Mouse (Mus musculus): ENCODE data around the gene Naa80. TPM values are rescaled to one million over a fixed set of nuclear protein-coding genes. Genes with fewer than 3 reads are reported as not detected.

Gene Naa80
- polyA plus RNA-seq, 1 experiment = 34.1 TPM

GRCm38 (mm10) chr9:107540420-107540819, 38.3 kb upstream of the Naa80 start:
- no peak for DNase-seq (ENCODE audit: low read depth in 1 of 2, low spot score in 2 of 2)
- Histone ChIP-seq H3K4me1 (ENCODE audit: control insufficient read depth, insufficient read depth, insufficient read length) (peaks cover 20% of the 10 kb centered on the region; the same call in 1 of the 2 replicates), H3K27me3 (ENCODE audit: control insufficient read depth, insufficient read depth, low read length) (no peaks in the 10 kb centered on the region), H3K4me3 (ENCODE audit: extremely low read depth, insufficient read depth, insufficient read length) (no peak overlapping the region), H3K27ac (ENCODE audit: insufficient read depth, low read length) (no peak overlapping the region), H3K36me3 (ENCODE audit: control insufficient read depth, insufficient read depth, low read length) (peaks cover 19% of the 10 kb centered on the region)
- 80% methylated on average over 4 of the region's 4 CpGs for WGBS
- no peak for TF ChIP-seq CTCF (IDR thresholded peaks at IDR 0.05; ENCODE audit: extremely low read depth, insufficient read depth, insufficient read length, insufficient replicate concordance)
- no peak for TF ChIP-seq POLR2A (IDR thresholded peaks at IDR 0.05; ENCODE audit: low read depth, low read length)

- no peaks in the 10 kb centered on the region for H3K27me3 ChIP-seq (ENCODE audit: control insufficient read depth, insufficient read depth, low read length)
- H3K4me3 ChIP-seq (ENCODE audit: extremely low read depth, insufficient read depth, insufficient read length) = no peak overlapping the region
- peaks cover 14% of the 10 kb centered on the region; the same call in 1 of the 2 replicates for H3K4me1 ChIP-seq (ENCODE audit: control insufficient read depth, insufficient read depth, insufficient read length)
- H3K36me3 ChIP-seq (ENCODE audit: control insufficient read depth, insufficient read depth, low read length) = peaks cover 19% of the 10 kb centered on the region
- TF ChIP-seq POLR2A (IDR thresholded peaks at IDR 0.05; ENCODE audit: low read depth, low read length) (no peak), CTCF (IDR thresholded peaks at IDR 0.05; ENCODE audit: extremely low read depth, insufficient read depth, insufficient read length, insufficient replicate concordance) (no peak)
- H3K27ac ChIP-seq (ENCODE audit: insufficient read depth, low read length) = no peak overlapping the region
- no peak for DNase-seq (ENCODE audit: low read depth in 1 of 2, low spot score in 2 of 2)
- whole genome bisulfite sequencing = 70% methylated on average over 10 of the region's 10 CpGs
Observed at GRCm38 (mm10) chr9:107541005-107541404, 37.7 kb upstream of the Naa80 start.

- Histone ChIP-seq H3K4me1 (ENCODE audit: control insufficient read depth, insufficient read depth, insufficient read length) (peaks cover 9% of the 10 kb centered on the region; the same call in 1 of the 2 replicates), H3K27me3 (ENCODE audit: control insufficient read depth, insufficient read depth, low read length) (no peaks in the 10 kb centered on the region), H3K36me3 (ENCODE audit: control insufficient read depth, insufficient read depth, low read length) (peaks cover 18% of the 10 kb centered on the region), H3K4me3 (ENCODE audit: extremely low read depth, insufficient read depth, insufficient read length) (peak within 1 kb of the TSS; percentile 80), H3K27ac (ENCODE audit: insufficient read depth, low read length) (peak within 1 kb of the TSS; percentile 81)
- DNase-seq (ENCODE audit: low read depth in 1 of 2, low spot score in 2 of 2) = peak; percentile 83 to 93
- TF ChIP-seq POLR2A (IDR thresholded peaks at IDR 0.05; ENCODE audit: low read depth, low read length) (peak; percentile 23; the same call in 1 of the 2 replicates), CTCF (IDR thresholded peaks at IDR 0.05; ENCODE audit: extremely low read depth, insufficient read depth, insufficient read length, insufficient replicate concordance) (no peak)
- WGBS = under 1% methylated on average over 46 of the region's 46 CpGs
Observed at GRCm38 (mm10) chr9:107541474-107542351, 37.0 kb upstream of the Naa80 start, which contains the start of the genes Cyb561d2 and Nprl2. Gene Cyb561d2, minus strand, starts transcription at chr9:107542193. Gene Nprl2, plus strand, starts transcription at chr9:107542226.

- TF ChIP-seq POLR2A (IDR thresholded peaks at IDR 0.05; ENCODE audit: low read depth, low read length) (no peak), CTCF (IDR thresholded peaks at IDR 0.05; ENCODE audit: extremely low read depth, insufficient read depth, insufficient read length, insufficient replicate concordance) (no peak)
- no peaks in the 10 kb centered on the region for H3K27me3 ChIP-seq (ENCODE audit: control insufficient read depth, insufficient read depth, low read length)
- H3K4me1 ChIP-seq (ENCODE audit: control insufficient read depth, insufficient read depth, insufficient read length) = peaks cover 15% of the 10 kb centered on the region; the same call in 1 of the 2 replicates
- DNase-seq (ENCODE audit: low read depth in 1 of 2, low spot score in 2 of 2) = no peak
- peak overlapping the region; percentile 80 for H3K4me3 ChIP-seq (ENCODE audit: extremely low read depth, insufficient read depth, insufficient read length)
- H3K36me3 ChIP-seq (ENCODE audit: control insufficient read depth, insufficient read depth, low read length) = peaks cover 18% of the 10 kb centered on the region
- under 1% methylated on average over 11 of the region's 11 CpGs for WGBS
- H3K27ac ChIP-seq (ENCODE audit: insufficient read depth, low read length) = peak overlapping the region; percentile 44
Observed at GRCm38 (mm10) chr9:107542352-107542686, 36.4 kb upstream of the Naa80 start.

DNA sequence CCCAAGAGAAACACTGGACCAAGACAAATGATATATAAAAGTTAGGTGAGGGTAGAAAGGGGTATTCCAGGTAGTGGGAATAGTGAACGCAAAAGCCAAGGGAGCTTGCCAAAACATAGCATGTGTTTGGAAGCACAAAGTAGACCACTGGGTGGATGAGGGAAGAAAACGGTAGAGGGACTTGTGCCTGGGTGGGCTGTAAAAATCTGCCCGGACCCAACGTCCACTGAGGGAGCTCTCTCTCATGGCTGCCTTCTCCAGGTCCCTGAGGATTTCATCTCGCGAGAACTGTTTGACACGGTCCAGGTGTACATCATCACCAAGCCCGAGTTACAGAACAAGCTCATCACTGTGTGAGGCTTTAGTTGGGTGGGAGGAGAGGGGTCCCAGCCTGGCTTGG, 36.0 kb upstream of the Naa80 start:
- H3K36me3 ChIP-seq (ENCODE audit: control insufficient read depth, insufficient read depth, low read length) = peaks cover 18% of the 10 kb centered on the region
- DNase-seq (ENCODE audit: low read depth in 1 of 2, low spot score in 2 of 2) = no peak
- peaks cover 18% of the 10 kb centered on the region; the same call in 1 of the 2 replicates for H3K4me1 ChIP-seq (ENCODE audit: control insufficient read depth, insufficient read depth, insufficient read length)
- no peaks in the 10 kb centered on the region for H3K27me3 ChIP-seq (ENCODE audit: control insufficient read depth, insufficient read depth, low read length)
- 64% methylated on average over 8 of the region's 8 CpGs for WGBS
- H3K27ac ChIP-seq (ENCODE audit: insufficient read depth, low read length) = no peak overlapping the region
- H3K4me3 ChIP-seq (ENCODE audit: extremely low read depth, insufficient read depth, insufficient read length) = 0 out of 2 replicates have a peak overlapping the region, but pooled peaks have one; percentile 80
- TF ChIP-seq POLR2A (IDR thresholded peaks at IDR 0.05; ENCODE audit: low read depth, low read length) = no peak

DNA sequence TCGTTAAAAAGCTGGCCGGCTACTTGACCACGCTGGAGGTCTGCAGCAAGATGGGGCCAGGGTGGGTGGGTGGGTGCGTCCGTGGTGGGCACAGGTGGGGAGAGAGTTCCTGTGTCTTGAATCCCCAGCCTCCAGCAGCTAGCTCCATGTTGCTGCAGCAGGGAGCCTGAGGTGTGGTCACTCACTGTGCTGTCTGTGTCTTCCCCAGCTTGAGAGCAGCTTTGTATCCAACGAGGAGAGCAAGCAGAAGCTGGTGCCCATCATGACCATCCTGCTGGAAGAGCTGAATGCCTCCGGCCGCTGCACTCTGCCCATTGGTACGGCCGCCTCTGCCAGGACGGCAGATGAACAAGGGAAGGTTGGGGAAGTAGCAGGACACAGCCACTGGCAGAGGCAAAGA, 35.4 kb upstream of the Naa80 start:
- H3K4me3 ChIP-seq (ENCODE audit: extremely low read depth, insufficient read depth, insufficient read length) = no peak overlapping the region
- H3K27me3 ChIP-seq (ENCODE audit: control insufficient read depth, insufficient read depth, low read length) = no peaks in the 10 kb centered on the region
- WGBS = 94% methylated on average over 11 of the region's 11 CpGs
- H3K4me1 ChIP-seq (ENCODE audit: control insufficient read depth, insufficient read depth, insufficient read length) = peaks cover 18% of the 10 kb centered on the region; the same call in 1 of the 2 replicates
- no peak overlapping the region for H3K27ac ChIP-seq (ENCODE audit: insufficient read depth, low read length)
- TF ChIP-seq CTCF (IDR thresholded peaks at IDR 0.05; ENCODE audit: extremely low read depth, insufficient read depth, insufficient read length, insufficient replicate concordance) (no peak), POLR2A (IDR thresholded peaks at IDR 0.05; ENCODE audit: low read depth, low read length) (no peak)
- DNase-seq (ENCODE audit: low read depth in 1 of 2, low spot score in 2 of 2) = no peak
- H3K36me3 ChIP-seq (ENCODE audit: control insufficient read depth, insufficient read depth, low read length) = peaks cover 13% of the 10 kb centered on the region
